Mouse (Mus musculus) adrenal gland, postnatal 14 days (tissue): ENCODE measurements around the gene Dscaml1. TPM values are rescaled to one million over a fixed set of nuclear protein-coding genes. Genes with fewer than 3 reads are reported as not detected.

ENCODE experiments used
- DNase-seq: peaks from one replicate; pipeline ENCODE4 v3.0.0; 2021; ENCODE audit warnings: mixed read lengths
- total RNA-seq: library from RNA; stranded (reverse); gene quantifications from 2 replicates; pipeline ENCODE4 v1.2.3, GENCODE M21; 2021

Gene Dscaml1
- total RNA-seq, 1 experiment from 2014 or later = 0.78 TPM

GRCm38 (mm10) chr9:45779201-45779600, 352.8 kb downstream of the Dscaml1 start:
- DNase-seq = no peak

- DNase-seq = no peak
Observed at GRCm38 (mm10) chr9:45783249-45784069, 357.0 kb downstream of the Dscaml1 start.

DNA sequence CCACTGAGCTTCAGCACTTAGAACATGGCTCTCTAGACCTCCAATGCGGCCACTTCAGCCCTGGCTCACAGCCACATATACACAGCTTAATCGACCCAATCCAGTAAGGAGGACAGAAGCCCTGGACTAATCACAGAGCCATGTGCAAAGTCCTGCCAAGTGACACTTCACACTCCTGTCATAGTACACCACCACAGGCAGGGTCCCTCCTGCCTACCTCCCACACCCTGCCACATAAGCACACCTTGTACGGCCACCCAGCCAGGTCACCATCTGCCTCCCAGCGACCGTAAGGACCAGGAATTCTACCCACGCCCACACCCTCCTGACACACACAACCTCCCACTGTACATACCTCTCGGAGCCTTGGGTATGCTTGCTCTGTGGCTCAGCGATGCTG, 360.6 kb downstream of the Dscaml1 start:
- DNase-seq = no peak

- DNase-seq = no peak
Observed at GRCm38 (mm10) chr9:45787547-45787946, 361.1 kb downstream of the Dscaml1 start.

GRCm38 (mm10) chr9:45788405-45788804, 362.0 kb downstream of the Dscaml1 start:
- no peak for DNase-seq

- no peak for DNase-seq
Observed at GRCm38 (mm10) chr9:45791456-45792142, 365.2 kb downstream of the Dscaml1 start.

DNA sequence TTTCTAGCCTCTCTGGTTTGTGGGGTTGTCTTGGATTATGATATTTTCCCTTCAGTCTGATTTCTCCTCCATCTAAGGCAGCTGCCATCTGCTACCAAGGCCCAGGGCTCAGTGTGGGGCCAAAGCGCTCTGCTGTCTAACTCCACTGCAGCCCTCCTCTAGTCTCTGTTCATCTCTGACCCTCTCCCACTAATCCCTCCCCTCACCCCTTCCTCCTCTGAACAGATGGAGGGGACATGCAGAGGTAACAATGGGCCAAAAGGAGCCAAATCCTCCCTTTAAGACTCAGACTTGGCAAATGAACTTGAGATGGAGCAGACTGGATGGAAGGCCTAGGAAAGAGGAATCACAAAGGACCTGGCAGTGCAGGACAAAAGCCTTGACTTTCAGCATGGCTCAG, 365.8 kb downstream of the Dscaml1 start:
- no peak for DNase-seq

DNA sequence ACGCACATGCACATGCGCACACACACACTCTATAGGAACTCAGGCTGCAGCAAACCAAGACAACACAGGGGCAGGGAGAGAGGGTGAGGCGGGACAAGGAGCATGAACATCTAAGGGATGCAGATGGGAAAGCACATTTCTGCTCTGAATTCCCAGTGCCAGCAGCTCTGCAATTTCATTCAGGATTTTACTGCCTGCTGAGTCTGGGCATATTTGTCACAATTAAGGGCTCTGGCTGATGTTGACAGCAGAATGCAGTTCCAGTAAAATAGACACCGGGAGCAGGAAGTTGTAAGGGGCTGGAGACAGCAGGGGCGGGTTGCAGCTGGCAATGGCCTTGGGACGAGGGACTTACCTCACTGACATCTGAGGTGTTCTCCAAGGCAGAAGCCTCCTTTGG, 367.3 kb downstream of the Dscaml1 start:
- DNase-seq = no peak

DNA sequence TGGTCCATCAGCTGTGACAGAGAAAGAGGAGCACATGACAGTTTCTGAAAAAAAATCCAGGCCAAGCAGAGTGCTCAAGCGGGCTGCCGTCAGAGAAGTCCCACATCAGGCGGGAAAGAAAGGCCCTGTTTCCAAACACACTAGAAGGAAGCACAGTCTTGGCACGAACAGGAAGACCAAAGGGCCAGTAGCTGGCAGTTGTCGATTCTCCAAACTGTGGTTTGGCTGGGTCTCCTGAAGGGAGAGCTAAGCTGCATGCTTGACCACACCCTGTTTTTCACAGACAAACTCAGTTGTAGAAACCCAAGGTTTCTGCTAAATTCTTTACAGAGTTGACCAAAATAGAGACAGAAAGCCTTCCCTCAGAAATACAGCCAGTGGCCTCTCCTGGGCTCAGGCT, 369.3 kb downstream of the Dscaml1 start:
- DNase-seq = no peak

DNA sequence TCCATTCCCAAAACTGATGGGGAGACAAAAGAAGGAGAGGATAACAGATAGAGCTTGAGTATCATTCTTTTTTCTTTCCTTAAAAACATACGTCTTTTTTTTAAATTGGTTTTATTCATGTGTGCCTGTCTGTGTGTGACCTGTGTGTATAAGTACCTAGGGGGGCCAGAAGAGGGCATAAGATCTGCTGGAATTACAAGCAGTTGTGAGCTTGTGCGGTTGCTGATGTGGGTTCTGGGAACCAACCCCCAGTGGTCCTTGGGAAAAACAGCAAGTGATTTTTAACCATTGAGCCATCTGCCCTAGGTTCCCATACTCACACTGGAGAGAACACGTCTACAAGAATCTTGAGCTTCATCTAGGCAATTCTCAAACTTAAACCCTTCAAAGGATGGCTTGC, 370.8 kb downstream of the Dscaml1 start:
- DNase-seq = no peak

DNA sequence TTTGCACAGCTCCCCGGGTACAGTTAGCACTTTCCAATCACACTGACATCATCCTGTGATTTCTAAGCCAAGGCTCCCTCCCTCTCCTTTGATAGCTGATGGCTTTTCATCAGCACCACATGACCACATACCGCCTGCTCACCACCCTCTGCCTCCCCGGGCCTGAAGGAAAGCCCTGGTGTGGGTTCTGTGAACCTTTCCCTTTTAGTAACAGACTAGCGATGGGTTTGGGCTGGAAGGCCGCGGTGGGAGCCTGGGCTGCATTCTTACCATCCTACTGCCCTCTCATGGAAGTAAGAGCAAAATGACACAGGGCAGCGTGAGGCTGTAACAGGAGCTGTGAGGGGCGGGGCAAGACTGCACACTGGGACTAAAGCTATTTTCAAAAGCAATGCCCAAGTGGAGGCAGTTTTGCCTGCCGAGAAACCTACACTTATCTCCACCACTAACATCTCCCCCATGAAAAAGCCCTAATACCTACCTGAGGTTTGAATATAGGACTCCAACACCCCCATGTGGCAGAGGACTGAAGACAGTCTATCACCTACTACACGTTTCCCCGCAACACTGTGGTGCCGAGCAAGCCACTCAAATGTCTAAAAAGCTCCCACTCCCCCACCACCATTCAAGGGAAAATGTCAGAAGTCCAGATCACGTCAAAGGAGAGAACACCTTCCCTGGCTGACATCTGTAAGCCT, 372.2 kb downstream of the Dscaml1 start:
- peak; percentile 52 for DNase-seq

- no peak for DNase-seq
Observed at GRCm38 (mm10) chr9:45799402-45799801, 373.0 kb downstream of the Dscaml1 start.

Other genes with a start within 250 kb of the Dscaml1 start
- gene BC049352, start 244.6 kb upstream of the Dscaml1 start, total RNA-seq = not detected in 2 replicates
- gene Tmprss4, start 222.5 kb upstream of the Dscaml1 start, total RNA-seq = not detected in 2 replicates
- 1.6 and 4.4 TPM in 2 replicates for gene Il10ra, start 157.5 kb upstream of the Dscaml1 start, total RNA-seq
- gene Tmprss13, start 107.5 kb upstream of the Dscaml1 start, total RNA-seq = 0.15 TPM in 1 of 2 replicates, not detected in the other
- 110 and 140 TPM in 2 replicates for gene Fxyd6, start 56.4 kb upstream of the Dscaml1 start, total RNA-seq
- 3.0 and 6.3 TPM in 2 replicates for gene Fxyd2, start 27.0 kb upstream of the Dscaml1 start, total RNA-seq